Mouse (Mus musculus): Measurements from ENCODE around the gene Ttc30b. TPM values are rescaled to one million over a fixed set of nuclear protein-coding genes. Genes with fewer than 3 reads are reported as not detected.

Ttc30b gene
- polyA plus RNA-seq, 1 experiment from 2014 or later, result 18.6 TPM

GRCm38 (mm10) chr2:75923807-75924340 lies 14.5 kb downstream of the Ttc30b start:
- Histone ChIP-seq H3K9ac (replicated peaks; ENCODE audit: low read depth) (no peak overlapping the region), H3K4me2 (replicated peaks; ENCODE audit: low read depth, low read length) (no peak overlapping the region), H3K4me1 (ENCODE audit: insufficient read depth, low read depth, low read length) (no peaks in the 10 kb centered on the region), H3K4me3 (ENCODE audit: low read depth, low read length) (no peak overlapping the region), H3K36me3 (ENCODE audit: insufficient read depth, low read length) (0 out of 2 replicates have a peak, but pooled peaks cover 9% of the 10 kb centered on the region), H3K27me3 (replicated peaks; ENCODE audit: insufficient read depth, low read length) (no peaks in the 10 kb centered on the region), H3K9me3 (ENCODE audit: low read length) (no peaks in the 10 kb centered on the region), H3K27ac (ENCODE audit: low read length) (no peak overlapping the region)
- DNase-seq (ENCODE audit: low spot score), result no peak
- TF ChIP-seq CTCF (IDR thresholded peaks at IDR 0.05), result no peak
- TF ChIP-seq EP300 (IDR thresholded peaks at IDR 0.05), result no peak
- WGBS, result 90% methylated on average over 4 of the region's 4 CpGs
- no peak for ATAC-seq

- no peak for DNase-seq (ENCODE audit: low spot score)
- no peak for ATAC-seq
- Histone ChIP-seq H3K9ac (replicated peaks; ENCODE audit: low read depth) (no peak overlapping the region), H3K36me3 (ENCODE audit: insufficient read depth, low read length) (0 out of 2 replicates have a peak, but pooled peaks cover 10% of the 10 kb centered on the region), H3K4me3 (ENCODE audit: low read depth, low read length) (no peak overlapping the region), H3K4me2 (replicated peaks; ENCODE audit: low read depth, low read length) (no peak overlapping the region), H3K4me1 (ENCODE audit: insufficient read depth, low read depth, low read length) (no peaks in the 10 kb centered on the region), H3K9me3 (ENCODE audit: low read length) (no peaks in the 10 kb centered on the region), H3K27ac (ENCODE audit: low read length) (no peak overlapping the region), H3K27me3 (replicated peaks; ENCODE audit: insufficient read depth, low read length) (no peaks in the 10 kb centered on the region)
- WGBS, result 82% methylated on average over 3 of the region's 3 CpGs
- TF ChIP-seq CTCF (IDR thresholded peaks at IDR 0.05), result no peak
- no peak for TF ChIP-seq EP300 (IDR thresholded peaks at IDR 0.05)
Measured at GRCm38 (mm10) chr2:75915040-75915439, 23.3 kb downstream of the Ttc30b start.

- no peaks in the 10 kb centered on the region for H3K4me1 ChIP-seq (ENCODE audit: insufficient read depth, low read depth, low read length)
- no peak for TF ChIP-seq CTCF (IDR thresholded peaks at IDR 0.05)
- no peaks in the 10 kb centered on the region for H3K9me3 ChIP-seq (ENCODE audit: low read length)
- H3K36me3 ChIP-seq (ENCODE audit: insufficient read depth, low read length), result peaks cover 6% of the 10 kb centered on the region; the same call in 1 of the 2 replicates
- H3K9ac ChIP-seq (replicated peaks; ENCODE audit: low read depth), result no peak overlapping the region
- H3K27me3 ChIP-seq (replicated peaks; ENCODE audit: insufficient read depth, low read length), result no peaks in the 10 kb centered on the region
- H3K4me2 ChIP-seq (replicated peaks; ENCODE audit: low read depth, low read length), result no peak overlapping the region
- no peak overlapping the region for H3K27ac ChIP-seq (ENCODE audit: low read length)
- DNase-seq (ENCODE audit: low spot score) (no peak), ATAC-seq (no peak)
- 55% methylated on average over 1 of the region's 1 CpGs for WGBS
- H3K4me3 ChIP-seq (ENCODE audit: low read depth, low read length), result no peak overlapping the region
Measured at GRCm38 (mm10) chr2:75907142-75907541, 31.2 kb downstream of the Ttc30b start.

GRCm38 (mm10) chr2:75901869-75902268 lies 36.5 kb downstream of the Ttc30b start:
- no peak overlapping the region for H3K9ac ChIP-seq (replicated peaks; ENCODE audit: low read depth)
- 0 out of 2 replicates have a peak, but pooled peaks cover 4% of the 10 kb centered on the region for H3K9me3 ChIP-seq (ENCODE audit: low read length)
- H3K4me2 ChIP-seq (replicated peaks; ENCODE audit: low read depth, low read length), result no peak overlapping the region
- WGBS, result 88% methylated on average over 9 of the region's 9 CpGs
- no peak overlapping the region for H3K27ac ChIP-seq (ENCODE audit: low read length)
- peaks cover 6% of the 10 kb centered on the region; the same call in 1 of the 2 replicates for H3K36me3 ChIP-seq (ENCODE audit: insufficient read depth, low read length)
- no peak overlapping the region for H3K4me3 ChIP-seq (ENCODE audit: low read depth, low read length)
- no peak for DNase-seq (ENCODE audit: low spot score)
- no peaks in the 10 kb centered on the region for H3K4me1 ChIP-seq (ENCODE audit: insufficient read depth, low read depth, low read length)
- ATAC-seq, result no peak
- H3K27me3 ChIP-seq (replicated peaks; ENCODE audit: insufficient read depth, low read length), result no peaks in the 10 kb centered on the region
- TF ChIP-seq CTCF (IDR thresholded peaks at IDR 0.05), result no peak
- no peak for TF ChIP-seq EP300 (IDR thresholded peaks at IDR 0.05)

- no peak for TF ChIP-seq EP300 (IDR thresholded peaks at IDR 0.05)
- no peak for TF ChIP-seq CTCF (IDR thresholded peaks at IDR 0.05)
- Histone ChIP-seq H3K9me3 (ENCODE audit: low read length) (0 out of 2 replicates have a peak, but pooled peaks cover 4% of the 10 kb centered on the region), H3K9ac (replicated peaks; ENCODE audit: low read depth) (no peak overlapping the region), H3K27ac (ENCODE audit: low read length) (no peak overlapping the region), H3K4me1 (ENCODE audit: insufficient read depth, low read depth, low read length) (no peaks in the 10 kb centered on the region), H3K36me3 (ENCODE audit: insufficient read depth, low read length) (peaks cover 6% of the 10 kb centered on the region; the same call in 1 of the 2 replicates), H3K4me2 (replicated peaks; ENCODE audit: low read depth, low read length) (no peak overlapping the region), H3K27me3 (replicated peaks; ENCODE audit: insufficient read depth, low read length) (no peaks in the 10 kb centered on the region), H3K4me3 (ENCODE audit: low read depth, low read length) (no peak overlapping the region)
- ATAC-seq, result no peak
- 91% methylated on average over 1 of the region's 1 CpGs for WGBS
- no peak for DNase-seq (ENCODE audit: low spot score)
Measured at GRCm38 (mm10) chr2:75900281-75900680, 38.1 kb downstream of the Ttc30b start.

DNA sequence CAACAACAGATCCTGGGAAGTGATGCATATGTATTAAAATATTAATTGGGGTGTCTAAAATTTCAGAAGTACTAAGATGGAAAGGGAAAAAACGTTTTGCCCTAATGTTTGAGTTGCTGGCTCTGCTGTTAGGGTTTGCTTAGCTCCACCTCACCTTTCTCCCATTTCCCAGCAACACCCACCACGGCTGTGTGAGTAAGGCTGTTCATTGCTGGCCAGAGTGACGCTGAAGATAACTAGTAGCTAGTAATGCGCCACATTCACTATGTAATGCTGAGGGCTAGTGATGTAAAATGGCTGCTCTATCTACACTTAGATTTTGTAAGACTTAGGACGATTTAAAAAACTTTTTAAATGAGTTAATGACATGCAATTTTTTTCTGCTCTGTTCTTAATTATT lies 42.7 kb downstream of the Ttc30b start:
- H3K9me3 ChIP-seq (ENCODE audit: low read length), result 0 out of 2 replicates have a peak, but pooled peaks cover 4% of the 10 kb centered on the region
- H3K9ac ChIP-seq (replicated peaks; ENCODE audit: low read depth), result no peak overlapping the region
- no peaks in the 10 kb centered on the region for H3K27me3 ChIP-seq (replicated peaks; ENCODE audit: insufficient read depth, low read length)
- WGBS, result 79% methylated on average over 5 of the region's 5 CpGs
- H3K4me3 ChIP-seq (ENCODE audit: low read depth, low read length), result no peak overlapping the region
- no peak overlapping the region for H3K27ac ChIP-seq (ENCODE audit: low read length)
- no peak for ATAC-seq
- TF ChIP-seq EP300 (IDR thresholded peaks at IDR 0.05) (no peak), CTCF (IDR thresholded peaks at IDR 0.05) (no peak)
- no peaks in the 10 kb centered on the region for H3K4me1 ChIP-seq (ENCODE audit: insufficient read depth, low read depth, low read length)
- no peak for DNase-seq (ENCODE audit: low spot score)
- H3K4me2 ChIP-seq (replicated peaks; ENCODE audit: low read depth, low read length), result no peak overlapping the region
- no peaks in the 10 kb centered on the region for H3K36me3 ChIP-seq (ENCODE audit: insufficient read depth, low read length)

All from lung, postnatal 0 days (tissue).